Mouse (Mus musculus): ENCODE measurements around the gene Usp22. TPM values are rescaled to one million over a fixed set of nuclear protein-coding genes. Genes with fewer than 3 reads are reported as not detected.
A peak's percentile ranks its signal among the peaks of the same experiment; 100 is the strongest.
"Not testable (repeated sequence)": the region's sequence is repeated elsewhere in the genome, so short reads cannot be mapped to it uniquely, and the experiment has no call there.

Gene Usp22
- total RNA-seq, 1 experiment, result 111 TPM

DNA sequence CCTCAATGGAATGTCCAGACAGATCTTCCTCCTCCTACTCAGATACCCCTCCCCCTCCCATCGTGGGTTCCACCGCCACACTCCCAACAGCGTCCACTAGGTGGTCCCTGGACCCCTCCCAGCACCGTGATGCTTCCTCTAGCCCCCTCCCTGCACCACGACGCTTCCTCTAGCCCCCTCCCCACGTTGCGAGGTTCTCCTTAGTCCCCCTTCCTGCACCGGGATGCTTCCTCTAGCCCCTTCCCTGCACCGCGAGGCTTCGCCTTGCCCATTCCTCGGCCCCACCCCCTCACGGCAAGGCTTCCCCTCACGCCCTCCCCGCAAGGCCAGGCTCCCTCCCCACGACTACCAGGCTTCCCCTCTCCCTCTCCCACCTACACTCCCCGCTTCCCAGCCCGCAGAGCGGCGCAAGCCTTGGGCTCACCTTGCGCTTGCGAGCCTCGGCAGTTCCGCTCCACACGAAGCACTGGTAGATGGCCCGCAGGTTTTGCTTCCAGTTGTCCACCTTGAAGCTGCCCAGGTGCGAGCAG is 499 bp downstream of the Usp22 start:
- peaks cover 3 to 14% of the 10 kb centered on the region in 2 experiments; a peak in 3 of 4 replicates for H3K4me1 ChIP-seq (ENCODE audit: control insufficient read depth in 2 of 2, insufficient read depth in 2 of 2, low read length in 2 of 2, poor library complexity in 1 of 2)
- H3K9ac ChIP-seq (ENCODE audit: insufficient read depth, low read depth, low read length, poor library complexity, severe bottlenecking), result peak overlapping the region; percentile 95
- H3K9me3 ChIP-seq (ENCODE audit: control insufficient read depth, insufficient read depth, low read depth, low read length), result no peaks in the 10 kb centered on the region
- peak overlapping the region; percentile 80 for H3K27ac ChIP-seq (ENCODE audit: insufficient read depth, low read depth, low read length, poor library complexity, severe bottlenecking)
- no peaks in the 10 kb centered on the region; the same call in 1 of the 2 replicates for H3K36me3 ChIP-seq (ENCODE audit: control insufficient read depth, insufficient read depth, low read length, poor library complexity, severe bottlenecking)
- peak overlapping the region; percentile 85 to 92 for H3K4me3 ChIP-seq (ENCODE audit: insufficient read depth in 1 of 2, low read depth in 1 of 2, low read length in 2 of 2, poor library complexity in 1 of 2, severe bottlenecking in 1 of 2)
- in situ Hi-C loops (cut with MboI; ENCODE audit: low sequenced_read_pairs in 2 of 2, unreplicated experiment in 2 of 2), result no loop called here
- peak; percentile 63 for DNase-seq (ENCODE audit: low read depth, low spot score)
- TF ChIP-seq MAFK (IDR thresholded peaks at IDR 0.05; ENCODE audit: insufficient read depth, low read depth, low read length) (no peak), HCFC1 (IDR thresholded peaks at IDR 0.05; ENCODE audit: borderline replicate concordance, insufficient read depth, low read length) (no peak), ZC3H11A (IDR thresholded peaks at IDR 0.05; ENCODE audit: borderline replicate concordance, low read depth, low read length) (no peak), ZNF384 (IDR thresholded peaks at IDR 0.05; ENCODE audit: low read depth, low read length) (no peak), CHD2 (IDR thresholded peaks at IDR 0.05; ENCODE audit: low read depth, low read length) (no peak)

- Histone ChIP-seq H3K4me3 (ENCODE audit: insufficient read depth in 1 of 2, low read depth in 1 of 2, low read length in 2 of 2, poor library complexity in 1 of 2, severe bottlenecking in 1 of 2) (peak overlapping the region; percentile 85 to 92; a peak in 3 of 4 replicates), H3K9ac (ENCODE audit: insufficient read depth, low read depth, low read length, poor library complexity, severe bottlenecking) (peak overlapping the region; percentile 28; the same call in 1 of the 2 replicates), H3K4me1 (ENCODE audit: control insufficient read depth in 2 of 2, insufficient read depth in 2 of 2, low read length in 2 of 2, poor library complexity in 1 of 2) (peaks cover 3 to 14% of the 10 kb centered on the region in 2 experiments; a peak in 3 of 4 replicates)
- H3K9me3 ChIP-seq (ENCODE audit: control insufficient read depth, insufficient read depth, low read depth, low read length); H3K27ac ChIP-seq (ENCODE audit: insufficient read depth, low read depth, low read length, poor library complexity, severe bottlenecking); DNase-seq (ENCODE audit: low read depth, low spot score); in situ Hi-C loops (cut with MboI; ENCODE audit: low sequenced_read_pairs in 2 of 2, unreplicated experiment in 2 of 2); H3K36me3 ChIP-seq (ENCODE audit: control insufficient read depth, insufficient read depth, low read length, poor library complexity, severe bottlenecking): not testable (repeated sequence)
Measured at GRCm38 (mm10) chr11:61173477-61173876, 1.4 kb downstream of the Usp22 start.

GRCm38 (mm10) chr11:61170184-61170583 is 4.7 kb downstream of the Usp22 start:
- H3K4me3 ChIP-seq (ENCODE audit: insufficient read depth in 1 of 2, low read depth in 1 of 2, low read length in 2 of 2, poor library complexity in 1 of 2, severe bottlenecking in 1 of 2), result no peak overlapping the region
- peaks cover 0 to 6% of the 10 kb centered on the region in 2 experiments; a peak in 2 of 4 replicates for H3K4me1 ChIP-seq (ENCODE audit: control insufficient read depth in 2 of 2, insufficient read depth in 2 of 2, low read length in 2 of 2, poor library complexity in 1 of 2)
- H3K36me3 ChIP-seq (ENCODE audit: control insufficient read depth, insufficient read depth, low read length, poor library complexity, severe bottlenecking), result peaks cover 23% of the 10 kb centered on the region
- H3K9me3 ChIP-seq (ENCODE audit: control insufficient read depth, insufficient read depth, low read depth, low read length), result no peaks in the 10 kb centered on the region
- no peak overlapping the region for H3K9ac ChIP-seq (ENCODE audit: insufficient read depth, low read depth, low read length, poor library complexity, severe bottlenecking)
- no peak overlapping the region for H3K27ac ChIP-seq (ENCODE audit: insufficient read depth, low read depth, low read length, poor library complexity, severe bottlenecking)
- in situ Hi-C loops (cut with MboI; ENCODE audit: low sequenced_read_pairs in 2 of 2, unreplicated experiment in 2 of 2), result no loop called here
- TF ChIP-seq ZNF384 (IDR thresholded peaks at IDR 0.05; ENCODE audit: low read depth, low read length), result no peak
- TF ChIP-seq MAFK (IDR thresholded peaks at IDR 0.05; ENCODE audit: insufficient read depth, low read depth, low read length), result no peak
- TF ChIP-seq CHD2 (IDR thresholded peaks at IDR 0.05; ENCODE audit: low read depth, low read length), result no peak
- TF ChIP-seq HCFC1 (IDR thresholded peaks at IDR 0.05; ENCODE audit: borderline replicate concordance, insufficient read depth, low read length), result no peak
- no peak for TF ChIP-seq ZC3H11A (IDR thresholded peaks at IDR 0.05; ENCODE audit: borderline replicate concordance, low read depth, low read length)
- no peak for DNase-seq (ENCODE audit: low read depth, low spot score)

DNA sequence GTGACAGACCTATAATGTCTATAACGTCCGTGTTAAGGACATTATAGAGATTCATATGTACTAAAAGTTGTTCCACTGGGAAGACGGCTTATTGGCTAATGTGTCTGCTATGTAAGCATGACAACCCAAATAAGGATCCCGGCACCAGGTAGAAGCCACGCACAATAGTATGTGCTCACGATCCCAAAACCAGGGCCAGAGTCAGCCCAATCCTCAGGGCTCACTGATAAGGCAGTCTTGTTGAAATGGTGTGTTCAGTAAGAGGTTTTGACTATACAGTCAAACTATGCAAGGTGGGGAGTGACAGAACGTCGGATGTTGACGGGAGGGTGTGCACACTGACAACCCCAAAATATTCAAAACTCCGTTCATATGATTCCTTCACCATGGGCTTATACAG is 10.0 kb downstream of the Usp22 start:
- no peak for DNase-seq (ENCODE audit: low read depth, low spot score)
- H3K36me3 ChIP-seq (ENCODE audit: control insufficient read depth, insufficient read depth, low read length, poor library complexity, severe bottlenecking), result peaks cover 70% of the 10 kb centered on the region
- H3K9ac ChIP-seq (ENCODE audit: insufficient read depth, low read depth, low read length, poor library complexity, severe bottlenecking), result no peak overlapping the region
- H3K4me3 ChIP-seq (ENCODE audit: insufficient read depth in 1 of 2, low read depth in 1 of 2, low read length in 2 of 2, poor library complexity in 1 of 2, severe bottlenecking in 1 of 2), result no peak overlapping the region
- TF ChIP-seq ZNF384 (IDR thresholded peaks at IDR 0.05; ENCODE audit: low read depth, low read length), result no peak
- no peak for TF ChIP-seq HCFC1 (IDR thresholded peaks at IDR 0.05; ENCODE audit: borderline replicate concordance, insufficient read depth, low read length)
- TF ChIP-seq CHD2 (IDR thresholded peaks at IDR 0.05; ENCODE audit: low read depth, low read length), result no peak
- TF ChIP-seq ZC3H11A (IDR thresholded peaks at IDR 0.05; ENCODE audit: borderline replicate concordance, low read depth, low read length), result no peak
- no peak for TF ChIP-seq MAFK (IDR thresholded peaks at IDR 0.05; ENCODE audit: insufficient read depth, low read depth, low read length)
- in situ Hi-C loops (cut with MboI; ENCODE audit: low sequenced_read_pairs in 2 of 2, unreplicated experiment in 2 of 2), result no loop called here
- H3K9me3 ChIP-seq (ENCODE audit: control insufficient read depth, insufficient read depth, low read depth, low read length), result no peaks in the 10 kb centered on the region
- no peaks in the 10 kb centered on the region for H3K4me1 ChIP-seq (ENCODE audit: control insufficient read depth in 2 of 2, insufficient read depth in 2 of 2, low read length in 2 of 2, poor library complexity in 1 of 2)
- no peak overlapping the region for H3K27ac ChIP-seq (ENCODE audit: insufficient read depth, low read depth, low read length, poor library complexity, severe bottlenecking)

GRCm38 (mm10) chr11:61164366-61164765 is 10.5 kb downstream of the Usp22 start:
- no peak overlapping the region for H3K9ac ChIP-seq (ENCODE audit: insufficient read depth, low read depth, low read length, poor library complexity, severe bottlenecking)
- DNase-seq (ENCODE audit: low read depth, low spot score), result no peak
- H3K9me3 ChIP-seq (ENCODE audit: control insufficient read depth, insufficient read depth, low read depth, low read length), result no peaks in the 10 kb centered on the region
- no peak overlapping the region for H3K4me3 ChIP-seq (ENCODE audit: insufficient read depth in 1 of 2, low read depth in 1 of 2, low read length in 2 of 2, poor library complexity in 1 of 2, severe bottlenecking in 1 of 2)
- peaks cover 73% of the 10 kb centered on the region for H3K36me3 ChIP-seq (ENCODE audit: control insufficient read depth, insufficient read depth, low read length, poor library complexity, severe bottlenecking)
- H3K4me1 ChIP-seq (ENCODE audit: control insufficient read depth in 2 of 2, insufficient read depth in 2 of 2, low read length in 2 of 2, poor library complexity in 1 of 2), result no peaks in the 10 kb centered on the region
- H3K27ac ChIP-seq (ENCODE audit: insufficient read depth, low read depth, low read length, poor library complexity, severe bottlenecking), result no peak overlapping the region
- in situ Hi-C loops (cut with MboI; ENCODE audit: low sequenced_read_pairs in 2 of 2, unreplicated experiment in 2 of 2), result no loop called here
- no peak for TF ChIP-seq ZNF384 (IDR thresholded peaks at IDR 0.05; ENCODE audit: low read depth, low read length)
- TF ChIP-seq ZC3H11A (IDR thresholded peaks at IDR 0.05; ENCODE audit: borderline replicate concordance, low read depth, low read length), result no peak
- TF ChIP-seq MAFK (IDR thresholded peaks at IDR 0.05; ENCODE audit: insufficient read depth, low read depth, low read length), result no peak
- no peak for TF ChIP-seq HCFC1 (IDR thresholded peaks at IDR 0.05; ENCODE audit: borderline replicate concordance, insufficient read depth, low read length)
- TF ChIP-seq CHD2 (IDR thresholded peaks at IDR 0.05; ENCODE audit: low read depth, low read length), result no peak
